Mouse (Mus musculus) CH12.LX (cell line): ENCODE measurements around the gene 4922502D21Rik. TPM values are rescaled to one million over a fixed set of nuclear protein-coding genes. Genes with fewer than 3 reads are reported as not detected.

Source experiments
- polyA plus RNA-seq: library from polyadenylated mRNA; unstranded; fragments of >175 nt; gene quantifications from 2 replicates; pipeline ENCODE4 v1.2.1, GENCODE M21; 2012; ENCODE audit warnings: low read depth; ENCODE audit not compliant: insufficient read length
- total RNA-seq, 2 experiments: library from RNA; depleted of rRNA; stranded (reverse); fragments of 300-350 nt in 1 of 2; fragments of >200 nt in 1 of 2; gene quantifications; 2 replicates each; pipeline ENCODE4 v1.2.3; 2012 to 2014

4922502D21Rik gene
- total and polyA plus RNA-seq, 3 experiments: 0.23 to 2.8 (median 0.46) TPM

Other genes starting within 250 kb of the 4922502D21Rik start
- not detected in 2 replicates for gene Clec2e, start 230.9 kb downstream of the 4922502D21Rik start, total RNA-seq (2012; rRNA removed)
- gene Clec2e, start 230.9 kb downstream of the 4922502D21Rik start, total RNA-seq (2014; rRNA removed): not detected in 2 replicates
- not detected in 2 replicates for gene Clec2e, start 230.9 kb downstream of the 4922502D21Rik start, polyA plus RNA-seq
- gene Clec2d, start 151.2 kb downstream of the 4922502D21Rik start, total RNA-seq (2012; rRNA removed): 50.7 and 53.4 TPM in 2 replicates
- 19.7 and 25.9 TPM in 2 replicates for gene Clec2d, start 151.2 kb downstream of the 4922502D21Rik start, total RNA-seq (2014; rRNA removed)
- gene Clec2d, start 151.2 kb downstream of the 4922502D21Rik start, polyA plus RNA-seq: 5.1 and 6.0 TPM in 2 replicates
- 112 and 132 TPM in 2 replicates for gene Cd69, start 56.4 kb downstream of the 4922502D21Rik start, total RNA-seq (2012; rRNA removed)
- 229 and 269 TPM in 2 replicates for gene Cd69, start 56.4 kb downstream of the 4922502D21Rik start, total RNA-seq (2014; rRNA removed)
- gene Cd69, start 56.4 kb downstream of the 4922502D21Rik start, polyA plus RNA-seq: 71.2 and 71.3 TPM in 2 replicates
- gene Clec12a, start 10.9 kb upstream of the 4922502D21Rik start, total RNA-seq (2012; rRNA removed): 1.7 TPM in 2 replicates
- 11.9 and 12.6 TPM in 2 replicates for gene Clec12a, start 10.9 kb upstream of the 4922502D21Rik start, total RNA-seq (2014; rRNA removed)
- 6.5 and 8.0 TPM in 2 replicates for gene Clec12a, start 10.9 kb upstream of the 4922502D21Rik start, polyA plus RNA-seq
- gene Clec12b, start 54.1 kb upstream of the 4922502D21Rik start, total RNA-seq (2012; rRNA removed): not detected in 2 replicates
- not detected in 2 replicates for gene Clec12b, start 54.1 kb upstream of the 4922502D21Rik start, total RNA-seq (2014; rRNA removed)
- not detected in 2 replicates for gene Clec12b, start 54.1 kb upstream of the 4922502D21Rik start, polyA plus RNA-seq
- not detected in 2 replicates for gene Clec1b, start 65.5 kb upstream of the 4922502D21Rik start, total RNA-seq (2012; rRNA removed)
- not detected in 2 replicates for gene Clec1b, start 65.5 kb upstream of the 4922502D21Rik start, total RNA-seq (2014; rRNA removed)
- not detected in 2 replicates for gene Clec1b, start 65.5 kb upstream of the 4922502D21Rik start, polyA plus RNA-seq
- gene Clec9a, start 77.1 kb upstream of the 4922502D21Rik start, total RNA-seq (2012; rRNA removed): not detected in 2 replicates
- not detected in 2 replicates for gene Clec9a, start 77.1 kb upstream of the 4922502D21Rik start, total RNA-seq (2014; rRNA removed)
- gene Clec9a, start 77.1 kb upstream of the 4922502D21Rik start, polyA plus RNA-seq: not detected in 2 replicates
- not detected in 2 replicates for gene Clec1a, start 120.2 kb upstream of the 4922502D21Rik start, total RNA-seq (2012; rRNA removed)
- not detected in 2 replicates for gene Clec1a, start 120.2 kb upstream of the 4922502D21Rik start, total RNA-seq (2014; rRNA removed)
- not detected in 2 replicates for gene Clec1a, start 120.2 kb upstream of the 4922502D21Rik start, polyA plus RNA-seq
- gene Olr1, start 175.4 kb upstream of the 4922502D21Rik start, total RNA-seq (2012; rRNA removed): not detected in 2 replicates
- not detected in 2 replicates for gene Olr1, start 175.4 kb upstream of the 4922502D21Rik start, total RNA-seq (2014; rRNA removed)
- gene Olr1, start 175.4 kb upstream of the 4922502D21Rik start, polyA plus RNA-seq: not detected in 2 replicates
- not detected in 2 replicates for gene Tmem52b, start 180.8 kb upstream of the 4922502D21Rik start, total RNA-seq (2012; rRNA removed)
- not detected in 2 replicates for gene Tmem52b, start 180.8 kb upstream of the 4922502D21Rik start, total RNA-seq (2014; rRNA removed)
- not detected in 2 replicates for gene Tmem52b, start 180.8 kb upstream of the 4922502D21Rik start, polyA plus RNA-seq
- 43.9 and 46.3 TPM in 2 replicates for gene Gabarapl1, start 201.4 kb upstream of the 4922502D21Rik start, total RNA-seq (2012; rRNA removed)
- 75.2 and 80.8 TPM in 2 replicates for gene Gabarapl1, start 201.4 kb upstream of the 4922502D21Rik start, total RNA-seq (2014; rRNA removed)
- 96.2 and 102 TPM in 2 replicates for gene Gabarapl1, start 201.4 kb upstream of the 4922502D21Rik start, polyA plus RNA-seq
- not detected in 2 replicates for gene Klre1, start 246.1 kb upstream of the 4922502D21Rik start, total RNA-seq (2012; rRNA removed)
- not detected in 2 replicates for gene Klre1, start 246.1 kb upstream of the 4922502D21Rik start, total RNA-seq (2014; rRNA removed)
- not detected in 2 replicates for gene Klre1, start 246.1 kb upstream of the 4922502D21Rik start, polyA plus RNA-seq